Mouse (Mus musculus) bone marrow, adult 2 months (tissue): Measurements from ENCODE around the gene Barhl2.

Experiments
- CTCF ChIP-seq: fragments of 200-500 bp; IDR thresholded peaks from 2 replicates; pipeline ENCODE4 v1.5.1; 2011; ENCODE audit warnings: low read length, control low read depth; ENCODE audit not compliant: control insufficient read depth, insufficient read depth
- POLR2A ChIP-seq: fragments of 200-500 bp; IDR thresholded peaks from 2 replicates; pipeline ENCODE4 v1.6.1; 2011; ENCODE audit warnings: low read depth, mild to moderate bottlenecking, control low read depth, low read length, borderline replicate concordance; ENCODE audit not compliant: control insufficient read depth

GRCm38 (mm10) chr5:106460535-106460934, 2.6 kb upstream of the Barhl2 start:
- TF ChIP-seq CTCF = no peak
- no peak for TF ChIP-seq POLR2A
